Mouse (Mus musculus) frontal cortex, adult 2 months (tissue): ENCODE measurements around the gene Pou5f2. TPM values are rescaled to one million over a fixed set of nuclear protein-coding genes. Genes with fewer than 3 reads are reported as not detected.

Source experiments
- DNase-seq, 2 experiments: peaks; one replicate each; pipeline ENCODE4 v3.0.0; 2022; ENCODE audit warnings: low spot score in 1 of 2; ENCODE audit errors: extremely low spot score in 1 of 2
- polyA plus RNA-seq: library from polyadenylated mRNA; depleted of rRNA; stranded (reverse); fragments of >200 nt; gene quantifications from 2 replicates; pipeline ENCODE4 v1.2.3, GENCODE M21; 2012; rRNA removed

The Pou5f2 gene
- polyA plus RNA-seq: 0.63 and 0.68 TPM in 2 replicates

DNA sequence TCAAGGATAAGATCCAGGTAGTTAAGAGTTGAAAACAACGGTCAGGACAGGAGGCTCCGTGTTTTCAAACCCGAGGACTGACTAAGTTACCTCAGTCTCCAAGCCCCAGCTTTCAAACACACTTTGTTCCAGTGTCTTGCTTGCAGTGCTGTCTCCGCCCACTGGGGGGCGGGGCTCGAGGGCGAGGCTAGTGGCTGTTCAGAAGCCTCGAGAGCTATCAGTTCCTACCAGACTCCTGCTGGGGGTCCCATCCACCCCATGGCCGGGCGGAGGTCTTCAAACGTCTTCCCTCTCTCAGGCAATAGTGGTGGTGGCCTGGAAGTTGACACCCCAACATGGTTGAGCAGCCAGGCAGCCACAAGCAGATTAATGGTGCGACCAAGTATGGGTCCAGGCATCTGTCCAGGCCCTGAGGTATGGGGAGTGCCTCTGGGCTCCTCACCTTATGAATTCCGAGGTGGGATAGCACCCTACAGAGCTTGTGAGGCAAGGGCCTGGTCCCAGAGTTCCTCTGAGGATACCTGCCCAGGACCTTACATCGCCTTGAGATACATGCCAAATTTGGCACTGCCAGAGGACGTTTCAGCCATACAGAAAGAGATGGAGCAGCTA, at the start of gene Pou5f2:
Gene Pou5f2 (plus strand): TSS at position 220 of the 612 bp plus-strand sequence.
- no peak for DNase-seq

DNA sequence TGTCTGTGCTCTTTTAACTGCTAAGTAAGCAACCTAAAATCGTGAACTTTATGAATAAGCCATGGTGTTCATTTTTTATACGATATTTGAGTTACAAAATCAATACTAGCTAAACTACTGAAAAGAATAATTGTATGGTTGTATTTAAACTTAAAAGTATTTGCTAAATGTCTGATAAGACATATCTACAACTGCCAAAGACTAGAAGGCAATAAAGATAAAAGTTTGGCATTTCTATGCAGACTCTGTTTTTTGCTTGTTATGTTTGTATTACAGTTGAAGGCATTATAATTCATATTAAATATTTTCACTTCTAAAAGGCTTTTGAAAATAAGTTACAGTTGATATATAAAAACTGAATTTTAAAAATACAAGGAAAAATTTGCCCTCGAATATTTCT, 48.5 kb upstream of the Pou5f2 start:
- no peak for DNase-seq

DNA sequence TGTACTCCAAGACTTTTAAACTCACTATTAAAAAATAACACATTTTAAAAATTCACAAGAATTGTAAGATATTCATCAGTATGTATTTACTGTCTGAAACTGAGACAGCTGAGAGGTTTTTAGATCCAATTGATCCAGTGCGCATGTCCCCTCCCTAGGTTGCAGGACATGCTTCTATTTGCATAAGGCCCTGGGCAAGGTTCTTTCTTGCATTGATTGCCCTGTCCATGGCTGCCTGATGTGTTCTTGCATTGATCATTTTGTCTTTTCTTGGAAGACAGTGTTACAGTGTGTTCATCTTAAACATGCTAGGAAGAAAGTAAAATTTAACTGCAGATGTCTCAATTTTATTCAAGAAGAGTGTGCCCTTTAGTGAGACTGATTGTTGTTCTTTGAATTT, 47.6 kb upstream of the Pou5f2 start:
- DNase-seq: no peak

DNA sequence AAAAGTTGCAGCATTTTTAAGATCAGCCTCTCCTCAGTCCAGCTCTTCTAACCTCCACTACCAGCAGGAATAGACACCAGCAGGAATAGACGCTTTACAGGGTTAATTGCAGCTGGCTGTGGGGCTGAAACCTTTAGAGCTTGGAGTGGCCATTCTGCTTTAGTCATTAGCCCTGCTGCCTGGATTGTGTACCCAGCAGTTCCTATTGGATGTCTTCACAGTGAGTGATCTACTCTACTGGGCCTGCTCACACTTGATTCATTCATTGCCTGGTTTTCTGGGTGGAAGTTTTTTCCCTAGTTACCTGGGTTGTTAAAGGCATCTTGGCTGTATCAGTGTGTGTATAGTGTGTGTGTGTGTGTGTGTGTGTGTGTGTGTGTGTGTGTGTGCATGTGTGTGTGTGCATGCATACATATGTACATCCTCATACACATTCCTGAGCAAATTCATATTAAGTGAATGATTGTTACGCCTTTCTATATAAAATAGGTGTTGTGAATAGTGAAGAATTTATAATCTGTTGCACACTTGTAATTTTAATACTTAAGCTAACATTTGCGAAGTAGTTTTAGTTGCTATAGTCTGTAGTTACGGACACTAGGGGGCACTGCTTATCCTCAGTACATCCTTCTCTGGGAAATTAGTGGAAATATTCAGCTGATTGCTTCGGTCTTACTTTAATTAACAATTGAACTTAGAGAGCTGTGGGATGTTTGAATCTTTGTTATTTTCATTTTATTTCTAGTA, 42.4 kb upstream of the Pou5f2 start:
- peak in 1 of 2 experiments; percentile 84 for DNase-seq

DNA sequence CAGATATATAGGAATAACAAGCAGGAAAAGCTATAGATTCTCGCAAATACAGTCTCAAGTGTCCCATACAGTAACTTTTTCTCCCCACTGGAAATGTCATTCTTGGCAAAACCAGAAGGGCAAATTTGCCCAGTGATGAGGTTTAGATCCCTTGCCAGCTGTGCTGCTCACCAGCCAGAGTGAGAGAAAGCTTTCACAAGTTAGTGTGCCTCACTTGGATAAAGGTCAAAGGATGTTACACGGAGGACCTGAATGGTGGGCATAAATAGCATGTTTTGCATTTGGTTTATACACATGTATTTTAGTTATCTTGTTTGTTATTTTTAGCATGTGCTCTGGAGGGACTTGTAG, 41.9 kb upstream of the Pou5f2 start:
- DNase-seq: no peak

DNA sequence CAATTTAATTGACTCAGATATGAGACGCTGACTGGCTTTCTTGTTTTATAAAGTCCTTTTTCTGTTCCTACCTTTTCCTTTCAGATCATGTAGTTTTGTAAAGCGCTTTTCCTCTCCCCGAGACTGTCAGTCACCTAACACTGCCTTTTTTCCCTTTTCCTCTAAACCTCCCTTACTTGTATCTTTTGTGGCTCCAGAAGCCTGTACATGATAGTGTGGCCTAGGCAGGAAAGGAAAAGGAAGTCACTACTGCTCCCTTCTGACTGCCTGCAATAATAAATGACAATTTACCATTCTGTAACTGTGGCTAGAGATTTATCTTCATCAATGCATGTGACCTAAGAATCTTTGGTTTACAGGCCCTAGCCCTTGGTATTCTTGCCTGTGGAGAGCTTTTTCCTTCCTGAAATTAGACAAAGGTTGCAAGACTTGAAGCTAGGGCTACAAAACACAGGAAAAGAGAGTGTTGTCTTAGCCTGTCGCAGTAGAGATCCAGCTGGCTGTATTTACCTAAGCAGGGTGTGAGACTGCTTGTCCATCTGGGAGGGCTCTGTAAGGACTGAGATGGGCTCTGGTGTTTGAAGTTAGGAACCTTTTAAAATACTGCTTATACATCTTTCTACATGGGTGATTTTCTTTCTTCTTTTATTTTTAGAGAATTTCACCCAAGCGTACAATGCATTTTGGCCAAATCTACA, 33.4 kb upstream of the Pou5f2 start:
- no peak for DNase-seq

DNA sequence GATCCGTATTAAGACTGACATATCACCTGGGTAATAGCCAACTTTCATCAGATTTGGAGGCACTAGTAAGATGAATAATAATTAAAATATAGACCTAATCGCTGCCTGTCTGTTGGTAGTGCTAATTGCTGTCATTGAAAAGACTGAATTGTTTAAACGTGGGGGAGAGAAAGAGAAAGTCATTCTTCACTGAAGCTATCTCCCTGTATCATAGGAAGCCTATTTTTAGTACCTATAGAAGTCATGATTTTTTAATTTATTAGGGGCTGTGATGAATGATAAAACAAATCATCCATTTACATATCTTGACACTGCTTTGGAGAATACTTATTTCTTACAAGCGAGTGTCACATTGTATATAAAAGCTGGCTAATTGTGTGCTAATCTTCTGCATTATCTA, 20.1 kb upstream of the Pou5f2 start:
- DNase-seq: no peak

DNA sequence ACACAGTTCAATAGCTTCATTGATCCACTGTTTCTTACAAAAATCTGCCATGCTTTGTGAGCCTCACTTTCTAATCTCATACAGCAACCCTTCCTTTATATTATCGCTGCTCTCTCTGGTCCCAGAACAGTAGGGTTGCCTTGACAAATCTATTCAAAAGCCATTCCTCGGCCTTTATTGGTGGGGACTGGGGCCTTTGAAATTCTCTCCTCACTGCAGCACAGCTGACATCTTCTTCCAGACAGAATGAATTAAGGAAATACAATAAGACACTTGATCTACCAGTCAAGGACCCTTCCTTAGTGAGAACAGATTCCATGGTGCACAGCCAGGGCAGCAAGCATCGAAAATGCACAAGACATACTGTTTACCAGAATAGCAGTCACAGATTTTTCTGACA, 19.4 kb upstream of the Pou5f2 start:
- no peak for DNase-seq

DNA sequence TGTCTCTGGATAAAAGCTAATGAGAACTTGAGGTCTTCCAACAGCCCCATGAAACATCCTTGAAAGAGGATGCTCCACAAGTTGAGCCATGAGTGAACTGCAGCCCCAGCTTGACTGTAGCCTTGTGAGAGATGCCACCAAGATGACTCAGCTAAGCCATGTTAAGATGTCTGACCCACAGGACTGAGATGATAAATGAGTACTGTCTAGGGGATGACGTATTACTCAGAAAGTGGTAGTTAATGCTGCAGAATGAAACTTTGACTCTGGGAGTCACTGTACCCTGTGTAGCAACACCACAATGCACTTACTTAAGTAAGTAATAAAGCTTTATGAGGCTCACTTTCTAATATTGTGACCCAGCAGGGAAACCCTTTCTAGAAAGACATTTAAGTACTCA, 14.5 kb upstream of the Pou5f2 start:
- DNase-seq: no peak

DNA sequence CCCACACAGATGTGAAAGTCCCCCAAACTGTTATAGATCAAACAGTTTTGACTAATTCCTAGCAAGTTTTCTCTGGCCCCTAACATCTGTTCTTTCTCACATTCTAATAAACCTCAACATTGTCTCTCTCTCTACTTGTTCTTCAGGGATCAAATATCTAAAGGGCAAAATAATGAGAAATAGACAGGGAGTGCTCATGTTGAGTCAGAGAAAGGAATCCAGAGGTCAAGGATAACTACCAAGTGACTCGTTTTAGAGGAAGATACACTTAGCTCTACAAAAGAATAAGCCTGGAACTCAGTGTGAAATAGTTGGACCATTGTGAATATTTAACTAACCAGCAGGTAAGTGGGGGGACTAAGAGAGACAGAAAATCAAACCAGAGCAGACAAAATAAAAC, 8.1 kb downstream of the Pou5f2 start:
- no peak for DNase-seq

DNA sequence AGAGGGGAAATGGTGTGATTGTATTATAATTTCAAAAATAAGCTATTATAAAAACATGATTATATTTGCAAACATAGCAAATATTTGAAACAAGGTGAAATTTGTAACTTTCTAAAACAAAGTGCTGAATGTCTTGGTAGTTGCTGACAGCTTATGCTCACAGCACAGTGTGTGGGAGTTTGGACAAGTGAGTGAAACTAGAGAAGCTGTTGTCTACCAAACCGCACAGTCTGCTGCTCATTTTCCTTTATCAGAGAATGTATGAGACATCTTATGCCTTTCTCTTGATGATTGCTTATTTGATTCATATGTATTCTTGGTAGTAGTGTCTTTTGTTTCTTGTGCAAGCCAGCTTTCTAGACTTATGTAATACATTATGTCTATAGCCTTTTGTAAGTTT, 12.5 kb downstream of the Pou5f2 start:
- DNase-seq: peak in 1 of 2 experiments; percentile 20

DNA sequence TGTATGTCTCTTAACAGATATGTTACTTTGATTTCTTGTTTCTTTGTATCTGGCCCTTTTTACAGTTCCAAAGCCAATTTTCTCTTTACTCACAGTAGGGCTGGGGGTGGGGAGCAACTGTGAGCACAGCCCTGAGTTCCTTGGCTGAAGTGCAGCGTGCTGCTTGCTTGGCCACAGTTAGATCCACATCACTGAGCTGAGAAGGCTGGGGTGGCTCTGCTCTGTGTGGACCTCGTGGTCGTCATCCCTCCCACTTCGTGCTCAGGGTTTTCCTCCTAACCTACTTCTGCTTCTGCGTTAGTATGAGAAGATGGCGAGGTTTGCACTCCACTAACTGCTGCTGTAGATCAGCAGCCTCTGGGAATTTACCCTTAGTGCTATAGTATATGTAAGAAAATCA, 18.5 kb downstream of the Pou5f2 start:
- no peak for DNase-seq

DNA sequence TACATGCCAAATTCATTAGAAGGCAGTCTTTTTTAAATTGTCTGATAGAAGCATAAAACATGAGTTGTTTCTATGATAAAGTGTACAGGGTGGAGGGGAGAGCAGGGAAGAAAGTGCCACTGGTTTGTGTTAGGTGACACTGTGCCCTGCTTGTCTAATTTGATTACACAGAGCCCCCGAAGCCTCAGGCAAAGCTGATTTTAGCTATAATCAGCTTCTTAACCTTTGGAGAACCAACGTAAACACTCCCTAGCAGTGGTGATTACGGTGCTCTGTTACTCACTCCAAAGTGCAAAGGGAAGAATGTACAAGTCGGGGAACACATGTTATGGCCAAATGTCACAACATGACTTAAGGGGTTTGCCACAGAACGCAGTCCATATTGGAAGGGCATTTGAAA, 20.4 kb downstream of the Pou5f2 start:
- DNase-seq: no peak

Other genes with a start within 250 kb of the Pou5f2 start
- 115 and 123 TPM in 2 replicates for gene Nr2f1, start 174.9 kb downstream of the Pou5f2 start, polyA plus RNA-seq